Mouse (Mus musculus): Measurements from ENCODE around the gene Ndufaf7. TPM values are rescaled to one million over a fixed set of nuclear protein-coding genes. Genes with fewer than 3 reads are reported as not detected.
A peak's percentile ranks its signal among the peaks of the same experiment; 100 is the strongest.

The Ndufaf7 gene
- polyA plus RNA-seq, 1 experiment = 30.0 TPM

GRCm38 (mm10) chr17:78916369-78916813 lies 20.5 kb upstream of the Ndufaf7 start, which contains the start of gene Cebpzos:
Gene Cebpzos, plus strand, starts transcription at chr17:78916500.
- DNase-seq (ENCODE audit: low read depth) = peak; percentile 96
- TF ChIP-seq CTCF (IDR thresholded peaks at IDR 0.05; ENCODE audit: borderline replicate concordance, extremely low read depth, insufficient read depth, insufficient read length) (no peak), POLR2A (IDR thresholded peaks at IDR 0.05; ENCODE audit: borderline replicate concordance, extremely low read depth, insufficient read depth, insufficient read length, poor library complexity, severe bottlenecking) (peak; percentile 70)

DNA sequence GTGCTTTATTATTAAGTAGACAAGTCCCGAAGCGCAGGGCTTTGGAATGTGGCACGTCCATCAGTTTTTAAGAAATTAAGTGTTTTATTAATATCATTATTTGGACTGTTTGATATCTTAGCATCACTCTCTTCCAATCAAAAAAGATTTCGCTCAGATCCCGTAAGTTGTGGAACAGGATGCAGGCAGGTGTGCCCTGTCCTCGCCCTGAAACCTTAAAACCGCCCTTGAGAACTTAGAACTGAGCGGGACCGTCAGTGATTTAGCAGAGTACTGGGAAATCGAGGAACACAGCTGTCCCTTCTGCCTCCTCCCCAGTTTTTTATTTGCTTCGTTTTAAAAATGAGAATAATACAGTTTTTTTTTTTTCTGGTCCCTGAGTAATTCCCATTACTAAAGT lies 20.0 kb upstream of the Ndufaf7 start:
- DNase-seq (ENCODE audit: low read depth) = no peak
- TF ChIP-seq CTCF (IDR thresholded peaks at IDR 0.05; ENCODE audit: borderline replicate concordance, extremely low read depth, insufficient read depth, insufficient read length) = no peak
- TF ChIP-seq POLR2A (IDR thresholded peaks at IDR 0.05; ENCODE audit: borderline replicate concordance, extremely low read depth, insufficient read depth, insufficient read length, poor library complexity, severe bottlenecking) = no peak

DNA sequence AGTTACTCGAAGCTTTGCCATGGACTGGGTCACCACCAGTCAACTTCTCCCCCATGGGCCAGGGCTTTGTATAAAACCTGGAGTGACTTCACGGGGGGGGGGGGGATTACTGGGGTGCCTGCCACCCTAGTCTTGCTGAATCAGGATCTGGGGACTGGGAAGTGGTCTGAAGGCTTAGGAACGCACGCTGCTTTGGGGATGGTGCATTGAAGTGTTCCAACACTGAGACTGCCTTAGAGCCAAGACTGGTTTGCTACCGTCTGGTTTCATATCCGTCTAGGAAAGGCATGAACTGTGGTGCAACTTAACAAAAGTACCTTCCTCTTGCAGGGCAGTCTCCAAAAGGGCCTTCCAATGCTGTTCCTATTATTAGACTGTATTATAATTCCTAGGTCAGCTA lies 19.2 kb upstream of the Ndufaf7 start:
- no peak for TF ChIP-seq POLR2A (IDR thresholded peaks at IDR 0.05; ENCODE audit: borderline replicate concordance, extremely low read depth, insufficient read depth, insufficient read length, poor library complexity, severe bottlenecking)
- TF ChIP-seq CTCF (IDR thresholded peaks at IDR 0.05; ENCODE audit: borderline replicate concordance, extremely low read depth, insufficient read depth, insufficient read length) = no peak
- DNase-seq (ENCODE audit: low read depth) = no peak

- DNase-seq (ENCODE audit: low read depth) = no peak
- TF ChIP-seq POLR2A (IDR thresholded peaks at IDR 0.05; ENCODE audit: borderline replicate concordance, extremely low read depth, insufficient read depth, insufficient read length, poor library complexity, severe bottlenecking) (no peak), CTCF (IDR thresholded peaks at IDR 0.05; ENCODE audit: borderline replicate concordance, extremely low read depth, insufficient read depth, insufficient read length) (no peak)
Observed at GRCm38 (mm10) chr17:78935857-78936256, 1.1 kb upstream of the Ndufaf7 start.

GRCm38 (mm10) chr17:78937229-78937853 lies 405 bp downstream of the Ndufaf7 start:
- TF ChIP-seq POLR2A (IDR thresholded peaks at IDR 0.05; ENCODE audit: borderline replicate concordance, extremely low read depth, insufficient read depth, insufficient read length, poor library complexity, severe bottlenecking) (no peak), CTCF (IDR thresholded peaks at IDR 0.05; ENCODE audit: borderline replicate concordance, extremely low read depth, insufficient read depth, insufficient read length) (no peak)
- no peak for DNase-seq (ENCODE audit: low read depth)

DNA sequence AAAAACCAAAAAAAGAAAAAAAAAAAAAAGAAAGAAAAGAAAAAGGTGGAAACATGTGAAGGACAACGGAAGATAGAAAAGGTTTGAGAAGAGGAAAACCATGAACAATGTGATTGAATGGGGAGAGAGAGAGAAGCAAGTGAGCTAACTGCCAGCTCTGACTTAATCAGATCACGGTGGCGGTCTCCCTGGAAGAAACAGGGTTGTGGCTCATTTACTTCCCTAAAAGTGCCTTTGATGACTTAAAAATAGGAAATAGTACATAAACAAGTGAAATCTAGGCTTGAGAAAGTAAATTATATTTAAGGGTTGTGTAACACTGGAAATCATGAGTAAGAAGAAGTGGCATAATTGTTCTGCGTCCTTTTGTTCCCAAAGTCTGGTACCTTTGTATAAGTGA lies 2.0 kb downstream of the Ndufaf7 start:
- TF ChIP-seq CTCF (IDR thresholded peaks at IDR 0.05; ENCODE audit: borderline replicate concordance, extremely low read depth, insufficient read depth, insufficient read length) (no peak), POLR2A (IDR thresholded peaks at IDR 0.05; ENCODE audit: borderline replicate concordance, extremely low read depth, insufficient read depth, insufficient read length, poor library complexity, severe bottlenecking) (no peak)
- DNase-seq (ENCODE audit: low read depth) = no peak

DNA sequence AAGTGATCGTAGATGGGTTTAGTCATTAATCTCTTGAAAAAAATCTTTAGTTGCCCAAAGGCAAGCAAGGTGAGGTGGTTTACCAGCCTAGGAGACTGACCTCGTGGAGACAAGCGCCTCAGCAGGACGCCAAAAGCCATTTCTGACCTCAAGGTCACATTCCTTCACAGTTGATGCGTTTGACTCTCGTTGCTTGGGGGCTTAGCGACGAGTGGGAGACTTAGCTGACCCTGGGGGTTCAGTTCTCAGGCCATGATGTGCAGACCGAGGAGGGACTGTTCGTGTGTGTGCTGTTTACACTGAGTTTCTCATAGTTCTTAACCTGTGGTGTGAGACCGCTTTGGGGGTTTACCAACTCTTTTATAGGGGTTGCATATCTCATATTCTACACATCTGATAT lies 5.6 kb downstream of the Ndufaf7 start:
- DNase-seq (ENCODE audit: low read depth) = no peak
- TF ChIP-seq CTCF (IDR thresholded peaks at IDR 0.05; ENCODE audit: borderline replicate concordance, extremely low read depth, insufficient read depth, insufficient read length) = no peak
- no peak for TF ChIP-seq POLR2A (IDR thresholded peaks at IDR 0.05; ENCODE audit: borderline replicate concordance, extremely low read depth, insufficient read depth, insufficient read length, poor library complexity, severe bottlenecking)

GRCm38 (mm10) chr17:78951225-78951624 lies 14.3 kb downstream of the Ndufaf7 start:
- TF ChIP-seq CTCF (IDR thresholded peaks at IDR 0.05; ENCODE audit: borderline replicate concordance, extremely low read depth, insufficient read depth, insufficient read length) (no peak), POLR2A (IDR thresholded peaks at IDR 0.05; ENCODE audit: borderline replicate concordance, extremely low read depth, insufficient read depth, insufficient read length, poor library complexity, severe bottlenecking) (no peak)
- DNase-seq (ENCODE audit: low read depth) = no peak

- no peak for DNase-seq (ENCODE audit: low read depth)
- TF ChIP-seq CTCF (IDR thresholded peaks at IDR 0.05; ENCODE audit: borderline replicate concordance, extremely low read depth, insufficient read depth, insufficient read length) = no peak
- TF ChIP-seq POLR2A (IDR thresholded peaks at IDR 0.05; ENCODE audit: borderline replicate concordance, extremely low read depth, insufficient read depth, insufficient read length, poor library complexity, severe bottlenecking) = no peak
Observed at GRCm38 (mm10) chr17:78952070-78952469, 15.1 kb downstream of the Ndufaf7 start.

- DNase-seq (ENCODE audit: low read depth) = no peak
- no peak for TF ChIP-seq CTCF (IDR thresholded peaks at IDR 0.05; ENCODE audit: borderline replicate concordance, extremely low read depth, insufficient read depth, insufficient read length)
- no peak for TF ChIP-seq POLR2A (IDR thresholded peaks at IDR 0.05; ENCODE audit: borderline replicate concordance, extremely low read depth, insufficient read depth, insufficient read length, poor library complexity, severe bottlenecking)
Observed at GRCm38 (mm10) chr17:78953240-78953639, 16.3 kb downstream of the Ndufaf7 start.

GRCm38 (mm10) chr17:78959473-78959872 lies 22.5 kb downstream of the Ndufaf7 start:
- TF ChIP-seq POLR2A (IDR thresholded peaks at IDR 0.05; ENCODE audit: borderline replicate concordance, extremely low read depth, insufficient read depth, insufficient read length, poor library complexity, severe bottlenecking) = no peak
- no peak for TF ChIP-seq CTCF (IDR thresholded peaks at IDR 0.05; ENCODE audit: borderline replicate concordance, extremely low read depth, insufficient read depth, insufficient read length)
- DNase-seq (ENCODE audit: low read depth) = no peak

DNA sequence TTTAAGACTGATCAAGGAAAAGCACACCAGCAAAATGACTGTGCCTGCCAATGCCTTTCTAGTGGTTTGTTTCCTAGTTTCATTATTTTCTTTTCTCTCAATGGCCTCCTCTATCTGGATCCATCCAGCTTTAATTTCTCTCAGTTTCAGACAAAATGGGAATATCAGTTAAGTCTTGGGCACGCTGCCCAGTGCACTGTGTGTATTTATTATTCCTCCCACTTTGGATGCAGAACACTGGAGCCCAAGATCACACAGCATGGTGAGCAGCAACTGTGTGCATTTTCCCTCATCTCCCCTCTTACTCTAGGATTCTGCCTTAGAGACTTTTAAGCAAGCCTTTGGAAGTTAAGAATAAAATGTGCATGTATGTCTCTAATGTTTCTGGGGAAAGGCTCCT lies 27.5 kb downstream of the Ndufaf7 start:
- DNase-seq (ENCODE audit: low read depth) = peak; percentile 61
- no peak for TF ChIP-seq POLR2A (IDR thresholded peaks at IDR 0.05; ENCODE audit: borderline replicate concordance, extremely low read depth, insufficient read depth, insufficient read length, poor library complexity, severe bottlenecking)
- no peak for TF ChIP-seq CTCF (IDR thresholded peaks at IDR 0.05; ENCODE audit: borderline replicate concordance, extremely low read depth, insufficient read depth, insufficient read length)

Measured in brain, embryonic 14.5 days (tissue).